Mouse (Mus musculus) kidney, embryonic 14.5 days (tissue): ENCODE measurements around the gene Tdrd12. TPM values are rescaled to one million over a fixed set of nuclear protein-coding genes. Genes with fewer than 3 reads are reported as not detected.
A peak's percentile ranks its signal among the peaks of the same experiment; 100 is the strongest.

Experiments used
- ATAC-seq: fragments of 200-750 bp; cut with Nextera tagmentation; 2 replicates; pipeline ENCODE4 v1.8.0; 2017; ENCODE audit warnings: moderate number of reproducible peaks, mild to moderate bottlenecking, moderate TSS enrichment, moderate library complexity; ENCODE audit not compliant: low FRiP score, low TSS enrichment
- H3K27ac ChIP-seq: fragments of 300-500 bp; sonication (generic); 2 replicates; pipeline ENCODE4 v1.5.1; 2014; ENCODE audit warnings: low read depth, mild to moderate bottlenecking, low read length, moderate library complexity, mixed read lengths
- H3K27me3 ChIP-seq: fragments of 300-500 bp; sonication (generic); 2 replicates; pipeline ENCODE4 v1.6.1; 2014; ENCODE audit warnings: mild to moderate bottlenecking, low read length; ENCODE audit not compliant: control insufficient read depth, insufficient read depth
- H3K36me3 ChIP-seq: fragments of 300-500 bp; sonication (generic); 2 replicates; pipeline ENCODE4 v1.6.1; 2014; ENCODE audit warnings: low read length, mixed read lengths; ENCODE audit not compliant: control insufficient read depth, insufficient read depth
- H3K4me1 ChIP-seq: fragments of 300-500 bp; sonication (generic); 2 replicates; pipeline ENCODE4 v1.6.1; 2014; ENCODE audit warnings: low read length, mixed read lengths; ENCODE audit not compliant: control insufficient read depth, insufficient read depth
- H3K4me2 ChIP-seq: fragments of 300-500 bp; sonication (generic); replicated peaks from 2 replicates; pipeline ENCODE4 v1.6.1; 2014; ENCODE audit warnings: low read depth, mild to moderate bottlenecking, low read length
- H3K4me3 ChIP-seq: fragments of 300-500 bp; sonication (generic); 2 replicates; pipeline ENCODE4 v1.5.1; 2014; ENCODE audit warnings: mild to moderate bottlenecking, low read length
- H3K9ac ChIP-seq: fragments of 300-500 bp; sonication (generic); 2 replicates; pipeline ENCODE4 v1.6.1; 2014; ENCODE audit warnings: low read depth, mild to moderate bottlenecking, low read length, moderate library complexity
- H3K9me3 ChIP-seq: fragments of 300-500 bp; sonication (generic); 2 replicates; pipeline ENCODE4 v1.6.1; 2016; ENCODE audit warnings: low read length; ENCODE audit not compliant: control insufficient read depth
- WGBS: fragments of 180-500 bp; shearing (Covaris S2); extraction: QIAGEN DNeasy Blood & Tissue Kit; methylation state at CpG from one replicate; pipeline ENCODE4 v1.1.7; 2014; 5-methylcytosine and 5-hydroxymethylcytosine counted together
- polyA plus RNA-seq: library from polyadenylated mRNA; unstranded; fragments of >200 nt; fragmentation: Nextera tagmentation; extraction: Ambion mirVana; gene quantifications from 2 replicates; pipeline ENCODE4 v1.2.1, GENCODE M21; 2014

The Tdrd12 gene
- polyA plus RNA-seq, 1 experiment from 2014 or later = 0.30 TPM

GRCm38 (mm10) chr7:35470794-35471193 is 66.8 kb downstream of the Tdrd12 start:
- no peaks in the 10 kb centered on the region for H3K4me1 ChIP-seq
- no peak overlapping the region for H3K9ac ChIP-seq
- no peaks in the 10 kb centered on the region for H3K9me3 ChIP-seq
- H3K27me3 ChIP-seq = no peaks in the 10 kb centered on the region
- H3K36me3 ChIP-seq = no peaks in the 10 kb centered on the region
- no peak overlapping the region for H3K4me3 ChIP-seq
- no peak overlapping the region for H3K4me2 ChIP-seq
- H3K27ac ChIP-seq = no peak overlapping the region
- no peak for ATAC-seq
- 45% methylated on average over 4 of the region's 4 CpGs for WGBS

DNA sequence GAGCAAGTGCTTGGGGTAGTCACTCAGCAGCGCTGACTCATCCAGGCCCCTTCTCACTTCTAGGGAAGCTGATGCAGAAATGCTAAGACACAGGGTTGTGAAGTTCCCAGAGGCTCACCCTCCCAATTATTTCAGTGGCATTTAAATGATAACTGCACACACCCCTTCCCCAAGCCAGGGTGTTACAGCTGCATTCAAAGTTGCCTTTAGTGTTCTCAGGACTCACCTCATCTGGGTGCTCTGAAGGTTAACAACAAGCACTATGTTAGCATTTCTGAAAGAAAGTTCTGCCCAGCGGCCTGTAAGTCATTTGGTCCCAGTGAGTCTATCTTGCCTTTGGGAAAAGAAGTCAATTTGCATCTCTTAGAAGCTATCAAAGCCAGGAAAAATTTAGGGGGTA is 69.7 kb downstream of the Tdrd12 start:
- Histone ChIP-seq H3K36me3 (no peaks in the 10 kb centered on the region), H3K4me3 (no peak overlapping the region), H3K9ac (no peak overlapping the region), H3K4me2 (no peak overlapping the region), H3K27ac (no peak overlapping the region), H3K27me3 (no peaks in the 10 kb centered on the region), H3K9me3 (no peaks in the 10 kb centered on the region), H3K4me1 (no peaks in the 10 kb centered on the region)
- no peak for ATAC-seq
- 62% methylated on average over 2 of the region's 2 CpGs for WGBS

GRCm38 (mm10) chr7:35465027-35465426 is 72.5 kb downstream of the Tdrd12 start:
- Histone ChIP-seq H3K9ac (no peak overlapping the region), H3K27ac (no peak overlapping the region), H3K36me3 (no peaks in the 10 kb centered on the region), H3K4me2 (no peak overlapping the region), H3K4me3 (no peak overlapping the region), H3K4me1 (no peaks in the 10 kb centered on the region), H3K27me3 (no peaks in the 10 kb centered on the region), H3K9me3 (no peaks in the 10 kb centered on the region)
- no peak for ATAC-seq
- 92% methylated on average over 5 of the region's 5 CpGs for WGBS

- no peak for ATAC-seq
- H3K4me3 ChIP-seq = no peak overlapping the region
- H3K27ac ChIP-seq = no peak overlapping the region
- no peaks in the 10 kb centered on the region for H3K36me3 ChIP-seq
- H3K4me2 ChIP-seq = no peak overlapping the region
- 89% methylated on average over 4 of the region's 4 CpGs for WGBS
- no peaks in the 10 kb centered on the region for H3K9me3 ChIP-seq
- no peaks in the 10 kb centered on the region for H3K4me1 ChIP-seq
- no peaks in the 10 kb centered on the region for H3K27me3 ChIP-seq
- H3K9ac ChIP-seq = no peak overlapping the region
These were observed 76.6 kb downstream of the Tdrd12 start for GRCm38 (mm10) chr7:35460971-35461370.

GRCm38 (mm10) chr7:35456091-35456814 is 81.3 kb downstream of the Tdrd12 start:
- 84% methylated on average over 4 of the region's 4 CpGs for WGBS
- H3K9me3 ChIP-seq = no peaks in the 10 kb centered on the region
- no peaks in the 10 kb centered on the region for H3K4me1 ChIP-seq
- no peak overlapping the region for H3K4me2 ChIP-seq
- H3K36me3 ChIP-seq = no peaks in the 10 kb centered on the region
- H3K27me3 ChIP-seq = no peaks in the 10 kb centered on the region
- no peak for ATAC-seq
- H3K27ac ChIP-seq = no peak overlapping the region
- no peak overlapping the region for H3K4me3 ChIP-seq
- H3K9ac ChIP-seq = no peak overlapping the region

DNA sequence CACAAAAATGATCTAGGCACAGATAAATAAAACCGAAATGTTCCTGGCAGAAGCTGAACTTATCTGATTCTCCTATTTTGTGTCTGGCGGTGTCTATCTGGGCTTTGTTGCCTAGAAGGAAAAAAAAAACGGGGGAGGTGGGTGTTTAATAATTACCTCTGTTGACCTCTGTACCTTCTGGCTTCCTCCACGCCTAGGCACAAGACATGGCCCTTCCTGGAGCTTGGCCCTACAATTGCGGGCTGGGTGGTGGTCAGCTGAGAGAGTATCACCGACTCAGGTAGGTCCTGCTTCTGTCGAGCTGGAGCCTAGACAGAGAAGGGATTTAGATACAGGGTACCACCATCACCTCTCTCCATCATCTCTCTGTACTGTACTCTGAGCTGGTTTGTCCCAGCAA is 88.7 kb downstream of the Tdrd12 start:
- no peak overlapping the region for H3K4me3 ChIP-seq
- WGBS = 55% methylated on average over 7 of the region's 7 CpGs
- no peak overlapping the region for H3K4me2 ChIP-seq
- H3K36me3 ChIP-seq = no peaks in the 10 kb centered on the region
- peaks cover 18% of the 10 kb centered on the region for H3K4me1 ChIP-seq
- no peak for ATAC-seq
- no peak overlapping the region for H3K9ac ChIP-seq
- H3K27me3 ChIP-seq = no peaks in the 10 kb centered on the region
- H3K27ac ChIP-seq = peak overlapping the region; percentile 48
- no peaks in the 10 kb centered on the region for H3K9me3 ChIP-seq

GRCm38 (mm10) chr7:35447996-35448846 is 89.3 kb downstream of the Tdrd12 start, which contains the start of gene Slc7a9:
Gene Slc7a9 (plus strand): TSS chr7:35448796.
- H3K36me3 ChIP-seq = no peaks in the 10 kb centered on the region
- no peak within 1 kb of the TSS for H3K4me3 ChIP-seq
- peak; percentile 67 for ATAC-seq
- no peaks in the 10 kb centered on the region for H3K9me3 ChIP-seq
- H3K9ac ChIP-seq = no peak within 1 kb of the TSS
- peaks cover 18% of the 10 kb centered on the region for H3K4me1 ChIP-seq
- no peak within 1 kb of the TSS for H3K4me2 ChIP-seq
- H3K27ac ChIP-seq = peak within 1 kb of the TSS; percentile 48
- no peaks in the 10 kb centered on the region for H3K27me3 ChIP-seq
- 12% methylated on average over 15 of the region's 15 CpGs for WGBS

DNA sequence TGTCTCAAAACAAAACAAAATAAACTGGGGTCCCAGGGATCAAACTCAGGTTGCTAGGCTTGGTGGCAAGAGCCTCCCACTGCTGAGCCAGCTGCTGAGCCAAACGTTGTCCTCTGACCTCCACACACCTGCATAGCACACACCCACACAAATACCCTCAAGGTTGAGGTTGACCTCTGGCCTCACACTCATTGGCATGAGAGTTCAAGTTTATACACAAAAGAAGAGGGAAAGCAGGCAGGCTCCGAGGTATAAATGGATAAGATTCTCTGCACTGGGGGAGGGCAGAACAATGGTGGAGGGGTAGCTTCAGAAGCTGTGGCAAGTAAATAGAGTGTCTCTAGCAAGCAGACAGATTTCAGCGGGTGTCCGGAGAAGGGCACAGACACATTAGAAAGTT is 90.0 kb downstream of the Tdrd12 start:
- H3K9me3 ChIP-seq = no peaks in the 10 kb centered on the region
- 24% methylated on average over 4 of the region's 4 CpGs for WGBS
- H3K4me3 ChIP-seq = no peak overlapping the region
- H3K9ac ChIP-seq = no peak overlapping the region
- H3K36me3 ChIP-seq = no peaks in the 10 kb centered on the region
- 0 out of 2 replicates have a peak overlapping the region, but pooled peaks have one; percentile 42 for H3K27ac ChIP-seq
- no peaks in the 10 kb centered on the region for H3K27me3 ChIP-seq
- no peak overlapping the region for H3K4me2 ChIP-seq
- peaks cover 18% of the 10 kb centered on the region for H3K4me1 ChIP-seq
- ATAC-seq = peak; percentile 34; the same call in 1 of the 2 replicates

- Histone ChIP-seq H3K4me1 (no peaks in the 10 kb centered on the region), H3K27me3 (no peaks in the 10 kb centered on the region), H3K4me2 (no peak overlapping the region), H3K27ac (no peak overlapping the region), H3K36me3 (peaks cover 73% of the 10 kb centered on the region), H3K4me3 (no peak overlapping the region), H3K9ac (no peak overlapping the region), H3K9me3 (no peaks in the 10 kb centered on the region)
- 88% methylated on average over 9 of the region's 9 CpGs for WGBS
- ATAC-seq = no peak
These were observed 102.3 kb downstream of the Tdrd12 start for GRCm38 (mm10) chr7:35435266-35435665.
